Comparison of ENCODE assay signal across 8 mouse cellular contexts in the genomic region with DNA sequence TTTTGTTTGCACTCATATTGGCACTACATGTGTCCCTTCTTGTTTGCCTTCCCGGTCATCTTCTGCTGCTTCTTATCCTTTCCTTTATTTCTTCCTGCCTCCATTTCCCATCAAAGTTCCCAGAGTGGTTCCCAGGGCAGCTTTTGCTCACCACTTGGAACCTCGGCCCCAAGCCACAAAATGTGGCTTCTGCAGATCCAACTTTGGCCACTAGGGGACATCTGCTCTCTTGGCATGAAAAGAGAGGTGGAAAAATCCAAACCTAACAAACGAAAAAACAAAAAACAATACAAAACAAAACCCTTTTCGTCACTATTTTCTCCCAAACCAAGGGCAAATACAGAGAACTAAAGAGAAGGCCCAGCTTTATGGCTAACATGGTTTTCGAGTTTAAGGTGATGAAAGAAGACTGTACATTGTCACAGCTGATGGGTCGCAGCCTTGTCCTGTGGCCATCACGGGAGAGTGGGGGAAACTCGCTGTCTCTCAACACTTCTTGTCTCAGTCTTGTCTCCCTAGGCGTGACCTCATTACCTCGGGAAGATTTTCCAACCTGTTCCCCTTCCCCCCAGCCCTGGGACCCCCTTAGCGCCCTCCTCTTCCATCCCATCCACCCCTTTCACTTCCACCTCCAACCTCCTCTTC. TPM values are rescaled to one million over a fixed set of nuclear protein-coding genes. Genes with fewer than 3 reads are reported as not detected.
DNase-seq lines count a peak whose midpoint lies in the region; ATAC-seq and TF ChIP-seq lines count a peak whose summit lies in the region.

No protein-coding gene starts in this region.

- H3K9ac ChIP-seq in heart, embryonic 15.5 days: no peak overlapping the region
- no peak overlapping the region for H3K9ac ChIP-seq in limb, embryonic 11.5 days (ENCODE audit: low read length)
- H3K9ac ChIP-seq in neural tube, embryonic 13.5 days: no peak overlapping the region

- H3K4me2 ChIP-seq in heart, embryonic 15.5 days: peak overlapping the region; percentile 53
- H3K4me2 ChIP-seq in limb, embryonic 11.5 days (ENCODE audit: low read depth, severe bottlenecking): no peak overlapping the region
- H3K4me2 ChIP-seq in neural tube, embryonic 13.5 days: peak overlapping the region; percentile 14; the same call in 1 of the 2 replicates

- H3K27me3 ChIP-seq in heart, embryonic 15.5 days: no peaks in the 10 kb centered on the region
- H3K27me3 ChIP-seq in limb, embryonic 11.5 days (ENCODE audit: control insufficient read depth, insufficient read depth, low read length): no peaks in the 10 kb centered on the region
- no peaks in the 10 kb centered on the region for H3K27me3 ChIP-seq in neural tube, embryonic 13.5 days

- H3K4me3 ChIP-seq in bone marrow macrophage, adult 2 months (ENCODE audit: insufficient read depth, low read length): no peak overlapping the region
- peak overlapping the region; percentile 30 for H3K4me3 ChIP-seq in heart, embryonic 15.5 days
- H3K4me3 ChIP-seq in limb, embryonic 11.5 days (ENCODE audit: low read depth, low read length): no peak overlapping the region
- no peak overlapping the region for H3K4me3 ChIP-seq in neural tube, embryonic 13.5 days

- no peaks in the 10 kb centered on the region for H3K36me3 ChIP-seq in heart, embryonic 15.5 days
- no peaks in the 10 kb centered on the region for H3K36me3 ChIP-seq in limb, embryonic 11.5 days (ENCODE audit: control insufficient read depth, insufficient read depth, low read length)
- no peaks in the 10 kb centered on the region for H3K36me3 ChIP-seq in neural tube, embryonic 13.5 days

- no peaks in the 10 kb centered on the region for H3K9me3 ChIP-seq in heart, embryonic 15.5 days (replicated peaks)
- H3K9me3 ChIP-seq in limb, embryonic 11.5 days (ENCODE audit: control insufficient read depth, low read length): no peaks in the 10 kb centered on the region
- no peaks in the 10 kb centered on the region for H3K9me3 ChIP-seq in neural tube, embryonic 13.5 days

- ATAC-seq in erythroid progenitor cell, adult 5-6 weeks (replicated peaks; ENCODE audit: low FRiP score, poor library complexity, severe bottlenecking): peak; percentile 54; the same call in 1 of the 2 replicates
- ATAC-seq in heart, embryonic 15.5 days (replicated peaks; ENCODE audit: insufficient number of reproducible peaks, insufficient read depth, low FRiP score, low read depth): no peak
- ATAC-seq in limb, embryonic 11.5 days (ENCODE audit: insufficient number of reproducible peaks, low FRiP score, low TSS enrichment, low read depth): no peak
- ATAC-seq in neural tube, embryonic 13.5 days (ENCODE audit: low read depth): no peak

- TF ChIP-seq CTCF in bone marrow macrophage, adult 2 months (IDR thresholded peaks at IDR 0.05; ENCODE audit: low read depth, low read length): peak; percentile 66

- 25% methylated on average over 11 of the region's 11 CpGs for WGBS in heart, embryonic 15.5 days
- 49% methylated on average over 11 of the region's 11 CpGs for WGBS in limb, embryonic 11.5 days
- WGBS in neural tube, embryonic 13.5 days: 54% methylated on average over 11 of the region's 11 CpGs

- no peaks in the 10 kb centered on the region for H3K4me1 ChIP-seq in bone marrow macrophage, adult 2 months (ENCODE audit: control insufficient read depth, insufficient read depth, low read length)
- peaks cover 2% of the 10 kb centered on the region; the same call in 1 of the 2 replicates for H3K4me1 ChIP-seq in heart, embryonic 15.5 days (replicated peaks)
- H3K4me1 ChIP-seq in limb, embryonic 11.5 days (ENCODE audit: control insufficient read depth, insufficient read depth, low read length): no peaks in the 10 kb centered on the region
- no peaks in the 10 kb centered on the region for H3K4me1 ChIP-seq in neural tube, embryonic 13.5 days (replicated peaks)

- TF ChIP-seq POLR2A in bone marrow macrophage, adult 2 months (IDR thresholded peaks at IDR 0.05; ENCODE audit: borderline replicate concordance, low read depth, low read length): no peak

- DNase-seq in 3T3-L1 (ENCODE audit: low read depth, low spot score): peak; percentile 85
- peak; percentile 63 to 67 for DNase-seq in B cell, adult 2 months
- peak; percentile 85 for DNase-seq in limb, embryonic 11.5 days (ENCODE audit: low spot score)
- no peak for DNase-seq in yolk sac, embryonic 10.5 days (ENCODE audit: low spot score)

- no peak overlapping the region for H3K27ac ChIP-seq in bone marrow macrophage, adult 2 months (ENCODE audit: insufficient read depth, low read depth, low read length)
- H3K27ac ChIP-seq in heart, embryonic 15.5 days: no peak overlapping the region
- H3K27ac ChIP-seq in limb, embryonic 11.5 days (replicated peaks; ENCODE audit: low read depth, low read length): no peak overlapping the region
- H3K27ac ChIP-seq in neural tube, embryonic 13.5 days (replicated peaks): no peak overlapping the region

RNA-seq across cellular contexts. Expression of gene Tiprl, which starts 15.4 kb away (rescaled TPM):
- 37.5 and 48.6 TPM in 2 replicates for polyA plus RNA-seq in bone marrow macrophage, adult 2 months (2012; ENCODE audit: insufficient read depth, insufficient read length, missing spikeins)
- total RNA-seq in erythroid progenitor cell, adult 5-6 weeks (2015; ENCODE audit: low replicate concordance): 23.8 and 31.9 TPM in 2 replicates
- 27.5 and 53.9 TPM in 2 replicates for total RNA-seq in erythroid progenitor cell, adult 5-6 weeks (2017; ENCODE audit: low replicate concordance)
- polyA plus RNA-seq in heart, embryonic 15.5 days (2015; fragmentation: Nextera tagmentation; extraction: Ambion mirVana): 86.6 and 87.5 TPM in 2 replicates
- polyA plus RNA-seq in limb, embryonic 11.5 days (2014; fragmentation: Nextera tagmentation; extraction: Ambion mirVana): 100 TPM in 2 replicates
- polyA plus RNA-seq in neural tube, embryonic 13.5 days (2015; fragmentation: Nextera tagmentation; extraction: Ambion mirVana): 122 and 141 TPM in 2 replicates

RNA-seq across cellular contexts. Expression of gene Gpr161, which starts 43.4 kb away (rescaled TPM):
- polyA plus RNA-seq in bone marrow macrophage, adult 2 months (2012; ENCODE audit: insufficient read depth, insufficient read length, missing spikeins): not detected in 2 replicates
- total RNA-seq in erythroid progenitor cell, adult 5-6 weeks (2015; ENCODE audit: low replicate concordance): not detected in 2 replicates
- total RNA-seq in erythroid progenitor cell, adult 5-6 weeks (2017; ENCODE audit: low replicate concordance): 0.26 TPM in 1 of 2 replicates, not detected in the other
- 0.47 and 0.81 TPM in 2 replicates for polyA plus RNA-seq in heart, embryonic 15.5 days (2015; fragmentation: Nextera tagmentation; extraction: Ambion mirVana)
- 2.0 and 2.3 TPM in 2 replicates for polyA plus RNA-seq in limb, embryonic 11.5 days (2014; fragmentation: Nextera tagmentation; extraction: Ambion mirVana)
- polyA plus RNA-seq in neural tube, embryonic 13.5 days (2015; fragmentation: Nextera tagmentation; extraction: Ambion mirVana): 2.9 TPM in 2 replicates

RNA-seq across cellular contexts. Expression of gene Sft2d2, which starts 57.9 kb away (rescaled TPM):
- 97.0 and 106 TPM in 2 replicates for polyA plus RNA-seq in bone marrow macrophage, adult 2 months (2012; ENCODE audit: insufficient read depth, insufficient read length, missing spikeins)
- 5.4 and 7.9 TPM in 2 replicates for total RNA-seq in erythroid progenitor cell, adult 5-6 weeks (2015; ENCODE audit: low replicate concordance)
- total RNA-seq in erythroid progenitor cell, adult 5-6 weeks (2017; ENCODE audit: low replicate concordance): 6.2 and 8.2 TPM in 2 replicates
- polyA plus RNA-seq in heart, embryonic 15.5 days (2015; fragmentation: Nextera tagmentation; extraction: Ambion mirVana): 17.3 and 20.6 TPM in 2 replicates
- 17.1 and 17.4 TPM in 2 replicates for polyA plus RNA-seq in limb, embryonic 11.5 days (2014; fragmentation: Nextera tagmentation; extraction: Ambion mirVana)
- polyA plus RNA-seq in neural tube, embryonic 13.5 days (2015; fragmentation: Nextera tagmentation; extraction: Ambion mirVana): 5.7 and 6.3 TPM in 2 replicates
